Mouse (Mus musculus): Measurements from ENCODE around the gene Ccdc159. TPM values are rescaled to one million over a fixed set of nuclear protein-coding genes. Genes with fewer than 3 reads are reported as not detected.
A peak's percentile ranks its signal among the peaks of the same experiment; 100 is the strongest.

Gene Ccdc159
- polyA plus RNA-seq, 1 experiment from 2014 or later = 1.8 TPM

GRCm38 (mm10) chr9:21937711-21938175 is 10.5 kb downstream of the Ccdc159 start:
- H3K4me3 ChIP-seq (replicated peaks; ENCODE audit: low read depth, low read length) = no peak overlapping the region
- H3K4me1 ChIP-seq (replicated peaks; ENCODE audit: insufficient read depth, low read length) = 0 out of 2 replicates have a peak, but pooled peaks cover 3% of the 10 kb centered on the region
- H3K27me3 ChIP-seq (ENCODE audit: insufficient read depth, low read length) = no peaks in the 10 kb centered on the region
- 81% methylated on average over 4 of the region's 4 CpGs for WGBS
- H3K27ac ChIP-seq = no peak overlapping the region
- no peak for TF ChIP-seq CTCF (IDR thresholded peaks at IDR 0.05; ENCODE audit: low read depth)
- H3K36me3 ChIP-seq (ENCODE audit: insufficient read depth, low read length) = no peaks in the 10 kb centered on the region
- H3K9me3 ChIP-seq (replicated peaks; ENCODE audit: low read length) = no peaks in the 10 kb centered on the region
- DNase-seq (ENCODE audit: low spot score) (no peak), ATAC-seq (replicated peaks; ENCODE audit: low FRiP score, low read depth) (no peak)
- no peak overlapping the region for H3K4me2 ChIP-seq (ENCODE audit: low read length)
- H3K9ac ChIP-seq (ENCODE audit: low read depth, low read length) = no peak overlapping the region

- no peak overlapping the region for H3K4me3 ChIP-seq (replicated peaks; ENCODE audit: low read depth, low read length)
- 78% methylated on average over 4 of the region's 4 CpGs for WGBS
- H3K4me1 ChIP-seq (replicated peaks; ENCODE audit: insufficient read depth, low read length) = 0 out of 2 replicates have a peak, but pooled peaks cover 3% of the 10 kb centered on the region
- no peaks in the 10 kb centered on the region for H3K36me3 ChIP-seq (ENCODE audit: insufficient read depth, low read length)
- no peak overlapping the region for H3K9ac ChIP-seq (ENCODE audit: low read depth, low read length)
- no peaks in the 10 kb centered on the region for H3K9me3 ChIP-seq (replicated peaks; ENCODE audit: low read length)
- no peak for ATAC-seq (replicated peaks; ENCODE audit: low FRiP score, low read depth)
- H3K4me2 ChIP-seq (ENCODE audit: low read length) = no peak overlapping the region
- no peak for DNase-seq (ENCODE audit: low spot score)
- TF ChIP-seq CTCF (IDR thresholded peaks at IDR 0.05; ENCODE audit: low read depth) = no peak
- no peak overlapping the region for H3K27ac ChIP-seq
- H3K27me3 ChIP-seq (ENCODE audit: insufficient read depth, low read length) = no peaks in the 10 kb centered on the region
Measured at GRCm38 (mm10) chr9:21938234-21938855, 11.1 kb downstream of the Ccdc159 start.

- 79% methylated on average over 12 of the region's 12 CpGs for WGBS
- Histone ChIP-seq H3K4me1 (replicated peaks; ENCODE audit: insufficient read depth, low read length) (peaks cover 4% of the 10 kb centered on the region; the same call in 1 of the 2 replicates), H3K9ac (ENCODE audit: low read depth, low read length) (no peak overlapping the region), H3K27ac (no peak overlapping the region), H3K9me3 (replicated peaks; ENCODE audit: low read length) (no peaks in the 10 kb centered on the region), H3K4me2 (ENCODE audit: low read length) (no peak overlapping the region), H3K27me3 (ENCODE audit: insufficient read depth, low read length) (no peaks in the 10 kb centered on the region), H3K4me3 (replicated peaks; ENCODE audit: low read depth, low read length) (no peak overlapping the region), H3K36me3 (ENCODE audit: insufficient read depth, low read length) (no peaks in the 10 kb centered on the region)
- DNase-seq (ENCODE audit: low spot score) = no peak
- ATAC-seq (replicated peaks; ENCODE audit: low FRiP score, low read depth) = no peak
- no peak for TF ChIP-seq CTCF (IDR thresholded peaks at IDR 0.05; ENCODE audit: low read depth)
Measured at GRCm38 (mm10) chr9:21943046-21943445, 15.8 kb downstream of the Ccdc159 start.

- TF ChIP-seq CTCF (IDR thresholded peaks at IDR 0.05; ENCODE audit: low read depth) = no peak
- H3K4me3 ChIP-seq (replicated peaks; ENCODE audit: low read depth, low read length) = no peak overlapping the region
- H3K9ac ChIP-seq (ENCODE audit: low read depth, low read length) = no peak overlapping the region
- no peak overlapping the region for H3K27ac ChIP-seq
- ATAC-seq (replicated peaks; ENCODE audit: low FRiP score, low read depth) = no peak
- H3K4me1 ChIP-seq (replicated peaks; ENCODE audit: insufficient read depth, low read length) = peaks cover 4% of the 10 kb centered on the region; the same call in 1 of the 2 replicates
- no peaks in the 10 kb centered on the region for H3K27me3 ChIP-seq (ENCODE audit: insufficient read depth, low read length)
- 49% methylated on average over 12 of the region's 12 CpGs for WGBS
- no peaks in the 10 kb centered on the region for H3K36me3 ChIP-seq (ENCODE audit: insufficient read depth, low read length)
- DNase-seq (ENCODE audit: low spot score) = no peak
- no peak overlapping the region for H3K4me2 ChIP-seq (ENCODE audit: low read length)
- H3K9me3 ChIP-seq (replicated peaks; ENCODE audit: low read length) = no peaks in the 10 kb centered on the region
Measured at GRCm38 (mm10) chr9:21943638-21944037, 16.4 kb downstream of the Ccdc159 start.

GRCm38 (mm10) chr9:21944267-21944666 is 17.0 kb downstream of the Ccdc159 start:
- H3K4me1 ChIP-seq (replicated peaks; ENCODE audit: insufficient read depth, low read length) = peaks cover 4% of the 10 kb centered on the region; the same call in 1 of the 2 replicates
- TF ChIP-seq CTCF (IDR thresholded peaks at IDR 0.05; ENCODE audit: low read depth) = no peak
- 16% methylated on average over 23 of the region's 23 CpGs for WGBS
- no peak overlapping the region for H3K27ac ChIP-seq
- no peak overlapping the region for H3K4me3 ChIP-seq (replicated peaks; ENCODE audit: low read depth, low read length)
- no peak for DNase-seq (ENCODE audit: low spot score)
- ATAC-seq (replicated peaks; ENCODE audit: low FRiP score, low read depth) = no peak
- H3K9me3 ChIP-seq (replicated peaks; ENCODE audit: low read length) = no peaks in the 10 kb centered on the region
- H3K27me3 ChIP-seq (ENCODE audit: insufficient read depth, low read length) = no peaks in the 10 kb centered on the region
- no peaks in the 10 kb centered on the region for H3K36me3 ChIP-seq (ENCODE audit: insufficient read depth, low read length)
- H3K4me2 ChIP-seq (ENCODE audit: low read length) = 0 out of 2 replicates have a peak overlapping the region, but pooled peaks have one; percentile 21
- H3K9ac ChIP-seq (ENCODE audit: low read depth, low read length) = no peak overlapping the region

GRCm38 (mm10) chr9:21947540-21948130 is 20.4 kb downstream of the Ccdc159 start:
- no peaks in the 10 kb centered on the region for H3K9me3 ChIP-seq (replicated peaks; ENCODE audit: low read length)
- ATAC-seq (replicated peaks; ENCODE audit: low FRiP score, low read depth) (no peak), DNase-seq (ENCODE audit: low spot score) (no peak)
- H3K4me1 ChIP-seq (replicated peaks; ENCODE audit: insufficient read depth, low read length) = peaks cover 4% of the 10 kb centered on the region; the same call in 1 of the 2 replicates
- no peaks in the 10 kb centered on the region for H3K36me3 ChIP-seq (ENCODE audit: insufficient read depth, low read length)
- H3K4me3 ChIP-seq (replicated peaks; ENCODE audit: low read depth, low read length) = no peak overlapping the region
- no peaks in the 10 kb centered on the region for H3K27me3 ChIP-seq (ENCODE audit: insufficient read depth, low read length)
- H3K27ac ChIP-seq = no peak overlapping the region
- 13% methylated on average over 20 of the region's 28 CpGs for WGBS
- H3K4me2 ChIP-seq (ENCODE audit: low read length) = no peak overlapping the region
- TF ChIP-seq CTCF (IDR thresholded peaks at IDR 0.05; ENCODE audit: low read depth) = no peak
- H3K9ac ChIP-seq (ENCODE audit: low read depth, low read length) = no peak overlapping the region

All from kidney, postnatal 0 days (tissue).